9 mouse cellular contexts compared by ENCODE assay signal in genomic region chr15:102103371-102103946, GRCm38 (mm10). TPM values are rescaled to one million over a fixed set of nuclear protein-coding genes. Genes with fewer than 3 reads are reported as not detected.
DNase-seq lines count a peak whose midpoint lies in the region; ATAC-seq and TF ChIP-seq lines count a peak whose summit lies in the region.
"Had no signal": no experiment of that assay in that cellular context is flagged by ENCODE, and none has a peak within 500 bp of the region (broad histone marks: within the 10 kb centered on the region; RNA-seq: fewer than 3 reads in every experiment).

No protein-coding gene starts in this region.

- peaks cover 14% of the 10 kb centered on the region; the same call in 1 of the 2 replicates for H3K36me3 ChIP-seq in embryonic facial prominence, embryonic 12.5 days
- H3K36me3 ChIP-seq in limb, embryonic 14.5 days (ENCODE audit: control insufficient read depth, insufficient read depth, low read length), result peaks cover 28% of the 10 kb centered on the region
- H3K36me3 ChIP-seq in myocyte (ENCODE audit: control insufficient read depth, insufficient read depth), result peaks cover 24% of the 10 kb centered on the region

- peak overlapping the region; percentile 81 for H3K4me2 ChIP-seq in embryonic facial prominence, embryonic 12.5 days (replicated peaks)
- H3K4me2 ChIP-seq in limb, embryonic 14.5 days (replicated peaks; ENCODE audit: low read depth, low read length, severe bottlenecking), result peak overlapping the region; percentile 78
- H3K4me2 ChIP-seq in myocyte (ENCODE audit: low read depth), result peak overlapping the region; percentile 96

- H3K4me1 ChIP-seq in embryonic facial prominence, embryonic 12.5 days, result peaks cover 80% of the 10 kb centered on the region
- peaks cover 66% of the 10 kb centered on the region for H3K4me1 ChIP-seq in limb, embryonic 14.5 days (ENCODE audit: control insufficient read depth, insufficient read depth, low read length)

- peak overlapping the region; percentile 61 for H3K9ac ChIP-seq in embryonic facial prominence, embryonic 12.5 days
- H3K9ac ChIP-seq in limb, embryonic 14.5 days (ENCODE audit: low read depth, low read length, severe bottlenecking), result peak overlapping the region; percentile 64

- no peaks in the 10 kb centered on the region for H3K9me3 ChIP-seq in embryonic facial prominence, embryonic 12.5 days
- H3K9me3 ChIP-seq in limb, embryonic 14.5 days (ENCODE audit: control insufficient read depth, low read length), result no peaks in the 10 kb centered on the region

- ATAC-seq in embryonic facial prominence, embryonic 12.5 days (ENCODE audit: insufficient number of reproducible peaks, insufficient read depth, low FRiP score, low TSS enrichment), result no peak
- no peak for ATAC-seq in limb, embryonic 14.5 days (ENCODE audit: low FRiP score, low read depth)

- intact Hi-C loops in heart, postnatal 10 days (cut with DNase I), result no loop called here

- peaks cover 48% of the 10 kb centered on the region for H3K79me2 ChIP-seq in myocyte (ENCODE audit: control insufficient read depth, insufficient read depth)

- H3ac ChIP-seq in myocyte (ENCODE audit: control insufficient read depth, insufficient read length), result peak overlapping the region; percentile 37

- TF ChIP-seq POLR2A in limb, embryonic 14.5 days (IDR thresholded peaks at IDR 0.05; ENCODE audit: borderline replicate concordance, extremely low read depth, insufficient read depth, insufficient read length), result no peak
- peak; percentile 66 for TF ChIP-seq POLR2A in myocyte (IDR thresholded peaks at IDR 0.05; ENCODE audit: insufficient read length, low read depth)

- H3K27me3 ChIP-seq in embryonic facial prominence, embryonic 12.5 days, result peaks cover 15% of the 10 kb centered on the region; the same call in 1 of the 2 replicates
- no peaks in the 10 kb centered on the region for H3K27me3 ChIP-seq in limb, embryonic 14.5 days (ENCODE audit: control insufficient read depth, insufficient read depth, low read length)
- H3K27me3 ChIP-seq in myocyte (ENCODE audit: control insufficient read depth, insufficient read depth, insufficient read length), result no peaks in the 10 kb centered on the region

- peak; percentile 37 for DNase-seq in adrenal gland, adult 8-10 months
- no peak for DNase-seq in adrenal gland, adult 18-20 months (ENCODE audit: low spot score in 2 of 2)
- DNase-seq in heart, postnatal 10 days, result peak; percentile 81 to 84
- peak; percentile 39 for DNase-seq in limb, embryonic 14.5 days (ENCODE audit: low spot score)
- no peak for DNase-seq in frontal cortex, postnatal 10 days (ENCODE audit: low spot score in 2 of 2)
- no peak for DNase-seq in adrenal gland, postnatal 36 days

- H3K27ac ChIP-seq in embryonic facial prominence, embryonic 12.5 days, result peak overlapping the region; percentile 96
- H3K27ac ChIP-seq in limb, embryonic 14.5 days (replicated peaks; ENCODE audit: low read depth, low read length), result peak overlapping the region; percentile 97

- 7% methylated on average over 14 of the region's 14 CpGs for WGBS in embryonic facial prominence, embryonic 12.5 days
- 5% methylated on average over 13 of the region's 14 CpGs for WGBS in limb, embryonic 14.5 days

- peak overlapping the region; percentile 41 for H3K4me3 ChIP-seq in embryonic facial prominence, embryonic 12.5 days
- peak overlapping the region; percentile 59 for H3K4me3 ChIP-seq in limb, embryonic 14.5 days (replicated peaks; ENCODE audit: low read length)
- peak overlapping the region; percentile 70 for H3K4me3 ChIP-seq in myocyte

TF ChIP-seq in myocyte, 11 proteins besides CTCF, POLR2A, EP300 and RAD21:
- TF ChIP-seq E2F4 (IDR thresholded peaks at IDR 0.05; ENCODE audit: insufficient read depth), result no peak
- TF ChIP-seq MYOG (IDR thresholded peaks at IDR 0.05; ENCODE audit: control insufficient read depth in 1 of 3, insufficient read depth in 1 of 3, insufficient read length in 2 of 3, low read depth in 2 of 3), result no peak
- peak; percentile 91 for TF ChIP-seq POLR2AphosphoS2 (IDR thresholded peaks at IDR 0.05; ENCODE audit: insufficient read length, low read depth)
- peak in 1 of 3 experiments; percentile 36 for TF ChIP-seq MYOD1 (IDR thresholded peaks at IDR 0.05; ENCODE audit: control insufficient read depth in 1 of 3, insufficient read length in 2 of 3, low read depth in 2 of 3)
- TF ChIP-seq SRF (IDR thresholded peaks at IDR 0.05; ENCODE audit: control insufficient read depth, insufficient read length, low read depth), result no peak
- TF ChIP-seq CEBPB (IDR thresholded peaks at IDR 0.05; ENCODE audit: insufficient read depth, poor library complexity, severe bottlenecking), result no peak

RNA-seq across cellular contexts. Expression of gene Tns2, which starts 3.2 kb away (rescaled TPM):
- total RNA-seq in adrenal gland, adult 8-10 months (2022), result 100 to 1,000 TPM in 2 of 4 experiments, 10 to 100 TPM in 2; 77.5 to 129 (median 107) TPM
- total RNA-seq in adrenal gland, adult 18-20 months (2021), result 10 to 100 TPM; 76.9 to 89.5 TPM
- polyA plus RNA-seq in embryonic facial prominence, embryonic 12.5 days (2016; fragmentation: Nextera tagmentation; extraction: Ambion mirVana), result 29.6 and 34.0 TPM in 2 replicates
- total RNA-seq in heart, postnatal 10 days (2021), result 100 to 1,000 TPM in 1 of 2 experiments, 10 to 100 TPM in 1; 95.1 to 108 TPM
- 114 and 134 TPM in 2 replicates for polyA plus RNA-seq in limb, embryonic 14.5 days (2012; rRNA removed)
- polyA plus RNA-seq in limb, embryonic 14.5 days (2014; fragmentation: Nextera tagmentation; extraction: Ambion mirVana), result 62.5 and 66.3 TPM in 2 replicates
- 128 TPM for polyA plus RNA-seq in myocyte (2012; fragmentation: generic; extraction: Trizol)
- 10 to 100 TPM; 68.4 to 87.6 TPM for total RNA-seq in adrenal gland, postnatal 36 days (2021)
- total RNA-seq: common myeloid progenitor, adult 5-6 weeks had no signal

RNA-seq across cellular contexts. Expression of gene Eif4b, which starts 29.9 kb away (rescaled TPM):
- total RNA-seq in adrenal gland, adult 8-10 months (2022), result 100 to 1,000 TPM; 232 to 294 (median 272) TPM
- total RNA-seq in adrenal gland, adult 18-20 months (2021), result 100 to 1,000 TPM; 197 to 252 TPM
- 113 and 120 TPM in 2 replicates for polyA plus RNA-seq in embryonic facial prominence, embryonic 12.5 days (2016; fragmentation: Nextera tagmentation; extraction: Ambion mirVana)
- total RNA-seq in heart, postnatal 10 days (2021), result 100 to 1,000 TPM; 149 to 154 TPM
- 165 and 199 TPM in 2 replicates for polyA plus RNA-seq in limb, embryonic 14.5 days (2012; rRNA removed)
- 133 and 134 TPM in 2 replicates for polyA plus RNA-seq in limb, embryonic 14.5 days (2014; fragmentation: Nextera tagmentation; extraction: Ambion mirVana)
- 266 TPM for polyA plus RNA-seq in myocyte (2012; fragmentation: generic; extraction: Trizol)
- total RNA-seq in adrenal gland, postnatal 36 days (2021), result 100 to 1,000 TPM; 225 to 261 TPM

RNA-seq across cellular contexts. Expression of gene Spryd3, which starts 32.6 kb away (rescaled TPM):
- 10 to 100 TPM; 46.6 to 70.4 (median 57.7) TPM for total RNA-seq in adrenal gland, adult 8-10 months (2022)
- 10 to 100 TPM; 33.0 to 36.9 TPM for total RNA-seq in adrenal gland, adult 18-20 months (2021)
- polyA plus RNA-seq in embryonic facial prominence, embryonic 12.5 days (2016; fragmentation: Nextera tagmentation; extraction: Ambion mirVana), result 15.6 and 15.7 TPM in 2 replicates
- 10 to 100 TPM; 19.1 to 22.2 TPM for total RNA-seq in heart, postnatal 10 days (2021)
- 37.4 and 39.8 TPM in 2 replicates for polyA plus RNA-seq in limb, embryonic 14.5 days (2012; rRNA removed)
- polyA plus RNA-seq in limb, embryonic 14.5 days (2014; fragmentation: Nextera tagmentation; extraction: Ambion mirVana), result 18.7 and 18.9 TPM in 2 replicates
- polyA plus RNA-seq in myocyte (2012; fragmentation: generic; extraction: Trizol), result 51.0 TPM
- 10 to 100 TPM; 34.4 to 42.4 TPM for total RNA-seq in adrenal gland, postnatal 36 days (2021)

RNA-seq across cellular contexts. Expression of gene Igfbp6, which starts 40.7 kb away (rescaled TPM):
- total RNA-seq in adrenal gland, adult 8-10 months (2022), result 10 to 100 TPM; 37.0 to 63.8 (median 49.2) TPM
- 10 to 100 TPM; 45.1 to 66.2 TPM for total RNA-seq in adrenal gland, adult 18-20 months (2021)
- polyA plus RNA-seq in embryonic facial prominence, embryonic 12.5 days (2016; fragmentation: Nextera tagmentation; extraction: Ambion mirVana), result 0.92 and 1.2 TPM in 2 replicates
- total RNA-seq in heart, postnatal 10 days (2021), result 10 to 100 TPM; 24.8 to 30.5 TPM
- polyA plus RNA-seq in limb, embryonic 14.5 days (2012; rRNA removed), result 6.2 and 8.1 TPM in 2 replicates
- 11.7 and 11.9 TPM in 2 replicates for polyA plus RNA-seq in limb, embryonic 14.5 days (2014; fragmentation: Nextera tagmentation; extraction: Ambion mirVana)
- polyA plus RNA-seq in myocyte (2012; fragmentation: generic; extraction: Trizol), result 182 TPM
- 10 to 100 TPM; 43.4 to 51.3 TPM for total RNA-seq in adrenal gland, postnatal 36 days (2021)
- total RNA-seq: common myeloid progenitor, adult 5-6 weeks had no signal

RNA-seq across cellular contexts. Expression of gene Soat2, which starts 46.9 kb away (rescaled TPM):
- under 1 TPM; 0.15 to 0.43 (median 0.26) TPM for total RNA-seq in adrenal gland, adult 8-10 months (2022)
- under 1 TPM; 0.26 to 0.56 TPM for total RNA-seq in adrenal gland, adult 18-20 months (2021)
- polyA plus RNA-seq in embryonic facial prominence, embryonic 12.5 days (2016; fragmentation: Nextera tagmentation; extraction: Ambion mirVana), result 0.13 and 0.17 TPM in 2 replicates
- under 1 TPM in 1 of 2 experiments, not detected in 1; 0.20 TPM for total RNA-seq in heart, postnatal 10 days (2021)
- 0.87 and 1.1 TPM in 2 replicates for polyA plus RNA-seq in limb, embryonic 14.5 days (2012; rRNA removed)
- 0.48 and 0.76 TPM in 2 replicates for polyA plus RNA-seq in limb, embryonic 14.5 days (2014; fragmentation: Nextera tagmentation; extraction: Ambion mirVana)
- polyA plus RNA-seq in myocyte (2012; fragmentation: generic; extraction: Trizol), result 0.43 TPM
- under 1 TPM; 0.40 to 0.49 TPM for total RNA-seq in adrenal gland, postnatal 36 days (2021)

Comparison
In these comparisons a context has a peak if more than half of its experiments do, and no peak if none do; other contexts are left out.
1. DNase-seq: peak in adrenal gland, adult 8-10 months (single experiment), heart, postnatal 10 days (2 of 2) and limb, embryonic 14.5 days (single experiment); none in adrenal gland, adult 18-20 months (0 of 2), frontal cortex, postnatal 10 days (0 of 2) and adrenal gland, postnatal 36 days (0 of 2).
2. Peak in every context shown above with its lines, with median percentiles within 50 percentile points of each other: H3K4me2 ChIP-seq and H3K4me3 ChIP-seq.